Mouse (Mus musculus) midbrain, embryonic 12.5 days (tissue): ENCODE data around the gene A730061H03Rik. TPM values are rescaled to one million over a fixed set of nuclear protein-coding genes. Genes with fewer than 3 reads are reported as not detected.

Source experiments
- ATAC-seq: fragments of 200-750 bp; cut with Nextera tagmentation; 2 replicates; pipeline ENCODE4 v1.8.0; 2017; ENCODE audit warnings: low read depth, moderate TSS enrichment, moderate library complexity; ENCODE audit not compliant: low FRiP score
- H3K27ac ChIP-seq: fragments of 300-500 bp; sonication (generic); replicated peaks from 2 replicates; pipeline ENCODE4 v1.5.1; 2016; ENCODE audit warnings: mild to moderate bottlenecking
- H3K27me3 ChIP-seq: fragments of 300-500 bp; sonication (generic); 2 replicates; pipeline ENCODE4 v1.6.1; 2016; ENCODE audit warnings: mild to moderate bottlenecking
- H3K36me3 ChIP-seq: fragments of 300-500 bp; sonication (generic); 2 replicates; pipeline ENCODE4 v1.6.1; 2016
- H3K4me1 ChIP-seq: fragments of 300-500 bp; sonication (generic); 2 replicates; pipeline ENCODE4 v1.6.1; 2016
- H3K4me2 ChIP-seq: fragments of 300-500 bp; sonication (generic); replicated peaks from 2 replicates; pipeline ENCODE4 v1.6.1; 2016; ENCODE audit warnings: mild to moderate bottlenecking, moderate library complexity
- H3K4me3 ChIP-seq: fragments of 300-500 bp; sonication (generic); 2 replicates; pipeline ENCODE4 v1.5.1; 2016; ENCODE audit warnings: mild to moderate bottlenecking
- H3K9ac ChIP-seq: fragments of 300-500 bp; sonication (generic); replicated peaks from 2 replicates; pipeline ENCODE4 v1.6.1; 2016; ENCODE audit warnings: mild to moderate bottlenecking, moderate library complexity
- H3K9me3 ChIP-seq: fragments of 300-500 bp; sonication (generic); 2 replicates; pipeline ENCODE4 v1.6.1; 2016; ENCODE audit warnings: mild to moderate bottlenecking
- WGBS: fragments of 180-500 bp; shearing (Covaris S2); methylation state at CpG from one replicate; pipeline ENCODE4 v1.1.7; 2016; 5-methylcytosine and 5-hydroxymethylcytosine counted together
- polyA plus RNA-seq: library from polyadenylated mRNA; unstranded; fragments of >200 nt; fragmentation: Nextera tagmentation; extraction: Ambion mirVana; gene quantifications from 2 replicates; pipeline ENCODE4 v1.2.1, GENCODE M21; 2016

A730061H03Rik gene
- polyA plus RNA-seq, 1 experiment from 2014 or later = not detected

GRCm38 (mm10) chr14:55510125-55510731 lies 50.0 kb downstream of the A730061H03Rik start, which contains the start of gene Cpne6:
Gene Cpne6, plus strand, starts transcription at chr14:55510445.
- H3K27ac ChIP-seq = no peak within 1 kb of the TSS
- no peak within 1 kb of the TSS for H3K4me2 ChIP-seq
- no peak within 1 kb of the TSS for H3K4me3 ChIP-seq
- H3K4me1 ChIP-seq = peaks cover 4% of the 10 kb centered on the region; the same call in 1 of the 2 replicates
- no peak for ATAC-seq
- H3K27me3 ChIP-seq = peaks cover 18% of the 10 kb centered on the region; the same call in 1 of the 2 replicates
- H3K9ac ChIP-seq = no peak within 1 kb of the TSS
- no peaks in the 10 kb centered on the region; the same call in 1 of the 2 replicates for H3K36me3 ChIP-seq
- 73% methylated on average over 17 of the region's 22 CpGs for WGBS
- no peaks in the 10 kb centered on the region for H3K9me3 ChIP-seq

Other genes starting within 250 kb of the A730061H03Rik start
- gene Dhrs4, start 81.6 kb downstream of the A730061H03Rik start, polyA plus RNA-seq = 38.2 and 39.6 TPM in 2 replicates
- gene Carmil3, start 69.8 kb downstream of the A730061H03Rik start, polyA plus RNA-seq = 13.8 and 14.8 TPM in 2 replicates
- gene Cpne6, start 50.0 kb downstream of the A730061H03Rik start, polyA plus RNA-seq = 0.42 and 0.79 TPM in 2 replicates
- gene Nrl, start 35.4 kb downstream of the A730061H03Rik start, polyA plus RNA-seq = not detected in 2 replicates
- gene Pck2, start 20.1 kb downstream of the A730061H03Rik start, polyA plus RNA-seq = 16.8 and 22.0 TPM in 2 replicates
- gene Dcaf11, start 400 bp downstream of the A730061H03Rik start, polyA plus RNA-seq = 113 and 117 TPM in 2 replicates
- 0.24 TPM in 1 of 2 replicates, not detected in the other for gene Fitm1, start 15.2 kb upstream of the A730061H03Rik start, polyA plus RNA-seq
- 122 and 127 TPM in 2 replicates for gene Psme1, start 17.7 kb upstream of the A730061H03Rik start, polyA plus RNA-seq
- gene Emc9, start 24.9 kb upstream of the A730061H03Rik start, polyA plus RNA-seq = 6.4 and 6.7 TPM in 2 replicates
- 192 and 215 TPM in 2 replicates for gene Psme2, start 30.7 kb upstream of the A730061H03Rik start, polyA plus RNA-seq
- 20.0 and 20.5 TPM in 2 replicates for gene Rnf31, start 31.3 kb upstream of the A730061H03Rik start, polyA plus RNA-seq
- 9.4 and 11.5 TPM in 2 replicates for gene Irf9, start 43.2 kb upstream of the A730061H03Rik start, polyA plus RNA-seq
- gene Rec8, start 57.6 kb upstream of the A730061H03Rik start, polyA plus RNA-seq = 6.6 and 7.3 TPM in 2 replicates
- gene Ipo4, start 75.6 kb upstream of the A730061H03Rik start, polyA plus RNA-seq = 78.5 and 85.4 TPM in 2 replicates
- gene Gm49378, start 77.5 kb upstream of the A730061H03Rik start, polyA plus RNA-seq = 3.5 and 4.9 TPM in 2 replicates
- 64.0 and 66.1 TPM in 2 replicates for gene Tm9sf1, start 83.4 kb upstream of the A730061H03Rik start, polyA plus RNA-seq
- 0.63 and 0.80 TPM in 2 replicates for gene Tssk4, start 89.8 kb upstream of the A730061H03Rik start, polyA plus RNA-seq
- gene Mdp1, start 100.1 kb upstream of the A730061H03Rik start, polyA plus RNA-seq = 63.8 and 67.2 TPM in 2 replicates
- 56.4 and 64.8 TPM in 2 replicates for gene Gmpr2, start 111.5 kb upstream of the A730061H03Rik start, polyA plus RNA-seq
- gene Nedd8, start 111.7 kb upstream of the A730061H03Rik start, polyA plus RNA-seq = 515 and 554 TPM in 2 replicates
- 53.5 and 55.4 TPM in 2 replicates for gene Tinf2, start 121.4 kb upstream of the A730061H03Rik start, polyA plus RNA-seq
- 0.56 and 0.59 TPM in 2 replicates for gene Tgm1, start 153.5 kb upstream of the A730061H03Rik start, polyA plus RNA-seq
- 34.7 and 35.3 TPM in 2 replicates for gene Rabggta, start 161.9 kb upstream of the A730061H03Rik start, polyA plus RNA-seq
- 64.8 and 65.9 TPM in 2 replicates for gene Dhrs1, start 185.3 kb upstream of the A730061H03Rik start, polyA plus RNA-seq
- 44.1 and 45.9 TPM in 2 replicates for gene Nop9, start 185.3 kb upstream of the A730061H03Rik start, polyA plus RNA-seq
- not detected in 2 replicates for gene Cideb, start 198.1 kb upstream of the A730061H03Rik start, polyA plus RNA-seq
- 0.24 and 0.41 TPM in 2 replicates for gene Ltb4r2, start 201.0 kb upstream of the A730061H03Rik start, polyA plus RNA-seq
- gene Ltb4r1, start 205.6 kb upstream of the A730061H03Rik start, polyA plus RNA-seq = 0.13 TPM in 1 of 2 replicates, not detected in the other
- 6.6 and 7.9 TPM in 2 replicates for gene Adcy4, start 223.7 kb upstream of the A730061H03Rik start, polyA plus RNA-seq
- 5.3 and 8.3 TPM in 2 replicates for gene Ripk3, start 228.5 kb upstream of the A730061H03Rik start, polyA plus RNA-seq